Mouse (Mus musculus) lung, adult 18-20 months (tissue): Measurements from ENCODE around the gene Tmem41a.

Experiments
- DNase-seq, 2 experiments: peaks; one replicate each; pipeline ENCODE4 v3.0.0; 2022; ENCODE audit warnings: mixed read lengths in 2 of 2

Gene Tmem41a

GRCm38 (mm10) chr16:21901286-21901685, 46.1 kb downstream of the Tmem41a start:
- DNase-seq = no peak

- no peak for DNase-seq
Observed at GRCm38 (mm10) chr16:21893890-21894289, 53.5 kb downstream of the Tmem41a start.

GRCm38 (mm10) chr16:21887601-21888000, 59.8 kb downstream of the Tmem41a start:
- no peak for DNase-seq
